Mouse (Mus musculus) C2C12 (cell line): ENCODE measurements around the gene Megf6.

ENCODE experiments used
- CEBPB ChIP-seq: IDR thresholded peaks from one replicate; pipeline ENCODE4 v1.6.1; 2011; ENCODE audit warnings: low read depth, mild to moderate bottlenecking, control low read depth, moderate library complexity
- CTCF ChIP-seq: IDR thresholded peaks from one replicate; pipeline ENCODE4 v1.5.1; 2011; ENCODE audit not compliant: control insufficient read depth, insufficient read depth, insufficient read length
- MAX ChIP-seq: IDR thresholded peaks from one replicate; pipeline ENCODE4 v1.6.1; 2011; ENCODE audit warnings: mild to moderate bottlenecking, control low read depth
- MYOD1 ChIP-seq: IDR thresholded peaks from one replicate; pipeline ENCODE4 v1.6.1; 2011; ENCODE audit warnings: low read depth; ENCODE audit not compliant: control insufficient read depth, insufficient read length
- USF1 ChIP-seq: IDR thresholded peaks from one replicate; pipeline ENCODE4 v1.6.1; 2011; ENCODE audit warnings: low read depth, mild to moderate bottlenecking, control low read depth, moderate library complexity

DNA sequence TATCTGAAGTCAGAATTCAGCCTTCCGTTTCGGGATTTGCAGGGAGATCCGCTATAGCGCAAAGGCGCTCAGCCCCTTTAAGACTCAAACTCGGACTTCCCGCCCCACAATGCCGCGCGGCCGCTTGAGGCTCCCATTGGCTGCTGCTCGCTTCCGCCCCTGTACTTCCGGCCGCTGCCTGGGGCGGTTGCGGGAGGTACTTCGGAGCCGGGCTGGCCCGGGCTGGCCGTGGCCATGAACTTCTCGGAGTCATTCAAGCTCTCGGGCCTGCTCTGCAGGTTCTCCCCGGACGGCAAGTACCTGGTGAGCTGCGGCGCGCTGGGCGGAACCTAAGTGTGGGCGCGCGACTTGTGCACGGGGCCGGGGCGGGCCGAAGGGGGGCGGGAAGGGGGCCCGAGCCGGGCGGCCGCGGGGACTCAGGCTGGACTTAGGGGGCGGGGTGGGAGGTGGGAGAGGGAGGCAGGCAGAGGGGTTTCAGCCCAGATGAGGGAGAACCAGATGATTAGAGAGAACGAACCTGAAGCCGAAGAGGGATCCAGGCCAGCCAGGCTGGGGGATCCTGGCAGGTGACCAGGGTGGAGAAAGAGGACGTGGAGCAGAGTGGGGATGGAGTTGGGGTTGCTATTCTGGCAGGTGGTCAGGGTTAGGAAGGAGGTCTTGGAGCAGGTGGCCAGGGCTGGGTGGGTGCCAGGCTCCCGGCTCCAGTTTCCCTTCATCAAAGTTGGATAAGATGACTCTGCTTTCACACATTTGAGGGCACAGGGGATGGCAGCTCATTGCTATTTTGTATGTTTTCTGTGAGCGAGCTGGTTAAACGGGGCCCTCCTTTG, 28.1 kb upstream of the Megf6 start, which contains the start of gene Wrap73:
- TF ChIP-seq CTCF (no peak), MAX (no peak), MYOD1 (no peak), USF1 (no peak), CEBPB (no peak)
